Mouse (Mus musculus): Measurements from ENCODE around the gene Opn5.

GRCm38 (mm10) chr17:42573786-42574185, 37.4 kb downstream of the Opn5 start:
- no peak for TF ChIP-seq EP300 (IDR thresholded peaks at IDR 0.05; ENCODE audit: low read depth)
- TF ChIP-seq CTCF (IDR thresholded peaks at IDR 0.05; ENCODE audit: low read depth), result no peak
